Mouse (Mus musculus) gastrocnemius, postnatal 36 days (tissue): Measurements from ENCODE around the gene Traip. TPM values are rescaled to one million over a fixed set of nuclear protein-coding genes. Genes with fewer than 3 reads are reported as not detected.
"Not testable (repeated sequence)": the region's sequence is repeated elsewhere in the genome, so short reads cannot be mapped to it uniquely, and the experiment has no call there.

Source experiments
- DNase-seq, 2 experiments: peaks; one replicate each; pipeline ENCODE4 v3.0.0; 2022
- intact Hi-C: fragments of 180-260 bp; cut with DNase I; formaldehyde crosslinking; loops from one replicate; pipeline ENCODE4 v1.15.1; 2025
- total RNA-seq, 2 experiments: library from RNA; stranded (reverse); gene quantifications; 2 replicates each; pipeline ENCODE4 v1.2.3; 2021

Traip gene
- total RNA-seq, 2 experiments from 2014 or later = 0.35 to 0.56 TPM

GRCm38 (mm10) chr9:107992197-107992596 lies 42.3 kb downstream of the Traip start, which contains the start of gene Cdhr4:
Gene Cdhr4, plus strand, starts transcription at chr9:107992497.
- DNase-seq = no peak
- intact Hi-C loops = no loop called here

- no peak for DNase-seq
- intact Hi-C loops = no loop called here
Observed at GRCm38 (mm10) chr9:107993013-107993412, 43.1 kb downstream of the Traip start.

- intact Hi-C loops = no loop called here
- DNase-seq = no peak
Observed at GRCm38 (mm10) chr9:107994464-107994863, 44.5 kb downstream of the Traip start.

GRCm38 (mm10) chr9:107995513-107995912 lies 45.6 kb downstream of the Traip start:
- no peak for DNase-seq
- intact Hi-C loops = no loop called here

GRCm38 (mm10) chr9:107996049-107996448 lies 46.1 kb downstream of the Traip start, which contains the start of gene Gm20662:
Gene Gm20662, plus strand, starts transcription at chr9:107996349.
- intact Hi-C loops = no loop called here
- DNase-seq = no peak

GRCm38 (mm10) chr9:108001922-108002770 lies 52.2 kb downstream of the Traip start, which contains the start of gene Ip6k1:
Gene Ip6k1, plus strand, starts transcription at chr9:108002501.
- peak; percentile 100 for DNase-seq
- intact Hi-C loops = loop anchor here (5.0 kb wide), 1 partner anchor 45 kb away; the partner anchor contains the start of gene Gmppb

GRCm38 (mm10) chr9:108002778-108003530 lies 53.0 kb downstream of the Traip start:
- DNase-seq = no peak

GRCm38 (mm10) chr9:108003531-108003890 lies 53.6 kb downstream of the Traip start:
- intact Hi-C loops = loop anchor here (5.0 kb wide), 1 partner anchor 44 kb away; the partner anchor contains the start of gene Gmppb
- DNase-seq = no peak

More at GRCm38 (mm10) chr9:108002778-108003530, 53.0 kb downstream of the Traip start:
- intact Hi-C loops = loop anchor here (5.0 kb wide), 1 partner anchor 44 kb away; the partner anchor contains the start of gene Gmppb

GRCm38 (mm10) chr9:108008041-108008440 lies 58.1 kb downstream of the Traip start:
- DNase-seq = no peak

GRCm38 (mm10) chr9:108010385-108010784 lies 60.4 kb downstream of the Traip start:
- DNase-seq = no peak
- intact Hi-C loops = no loop called here

More at GRCm38 (mm10) chr9:108008041-108008440, 58.1 kb downstream of the Traip start:
- intact Hi-C loops = no loop called here

GRCm38 (mm10) chr9:108013577-108013976 lies 63.6 kb downstream of the Traip start:
- DNase-seq, intact Hi-C loops: not testable (repeated sequence)

GRCm38 (mm10) chr9:108017127-108017526 lies 67.2 kb downstream of the Traip start:
- intact Hi-C loops = no loop called here
- DNase-seq = no peak

GRCm38 (mm10) chr9:108020741-108021140 lies 70.8 kb downstream of the Traip start:
- DNase-seq = no peak
- intact Hi-C loops = no loop called here

Other genes starting within 250 kb of the Traip start
- gene Sema3f, start 239.7 kb upstream of the Traip start, total RNA-seq = 1 to 10 TPM; 4.9 to 6.1 TPM
- gene Rbm5, start 179.1 kb upstream of the Traip start, total RNA-seq = 10 to 100 TPM; 32.7 to 36.3 TPM
- 10 to 100 TPM; 16.4 to 19.1 TPM for gene Rbm6, start 76.9 kb upstream of the Traip start, total RNA-seq
- 10 to 100 TPM in 1 of 2 experiments, 1 to 10 TPM in 1; 8.7 to 10.4 TPM for gene Mon1a, start 62.0 kb upstream of the Traip start, total RNA-seq
- gene Mst1r, start 43.3 kb upstream of the Traip start, total RNA-seq = under 1 TPM; 0.59 to 0.61 TPM
- gene Actl11, start 21.7 kb upstream of the Traip start, total RNA-seq = not detected
- gene Camkv, start 14.5 kb upstream of the Traip start, total RNA-seq = under 1 TPM in 1 of 2 experiments, not detected in 1; 0.28 TPM
- gene Uba7, start 25.4 kb downstream of the Traip start, total RNA-seq = 1 to 10 TPM; 2.7 to 3.3 TPM
- gene Gm20661, start 32.9 kb downstream of the Traip start, total RNA-seq = not detected
- gene Inka1, start 35.7 kb downstream of the Traip start, total RNA-seq = 1 to 10 TPM; 1.6 to 2.8 TPM
- gene Cdhr4, start 42.4 kb downstream of the Traip start, total RNA-seq = under 1 TPM in 1 of 2 experiments, not detected in 1; 0.17 TPM
- gene Gm20662, start 46.2 kb downstream of the Traip start, total RNA-seq = not detected
- 10 to 100 TPM; 19.1 to 20.3 TPM for gene Ip6k1, start 52.4 kb downstream of the Traip start, total RNA-seq
- 1 to 10 TPM; 3.3 to 3.8 TPM for gene Gmppb, start 99.1 kb downstream of the Traip start, total RNA-seq
- 1 to 10 TPM; 1.5 to 2.6 TPM for gene Amigo3, start 103.0 kb downstream of the Traip start, total RNA-seq
- not detected for gene Mst1, start 130.3 kb downstream of the Traip start, total RNA-seq
- 100 to 1,000 TPM; 141 to 153 TPM for gene Rnf123, start 133.2 kb downstream of the Traip start, total RNA-seq
- 10 to 100 TPM; 26.0 to 31.0 TPM for gene Apeh, start 144.5 kb downstream of the Traip start, total RNA-seq
- gene Bsn, start 240.2 kb downstream of the Traip start, total RNA-seq = under 1 TPM; 0.05 TPM